Mouse (Mus musculus): ENCODE results near the gene Ppan. TPM values are rescaled to one million over a fixed set of nuclear protein-coding genes. Genes with fewer than 3 reads are reported as not detected.

The Ppan gene
- 66.0 and 95.8 TPM in 2 replicates for polyA plus RNA-seq (2016; fragmentation: Nextera tagmentation; extraction: Ambion mirVana)

DNA sequence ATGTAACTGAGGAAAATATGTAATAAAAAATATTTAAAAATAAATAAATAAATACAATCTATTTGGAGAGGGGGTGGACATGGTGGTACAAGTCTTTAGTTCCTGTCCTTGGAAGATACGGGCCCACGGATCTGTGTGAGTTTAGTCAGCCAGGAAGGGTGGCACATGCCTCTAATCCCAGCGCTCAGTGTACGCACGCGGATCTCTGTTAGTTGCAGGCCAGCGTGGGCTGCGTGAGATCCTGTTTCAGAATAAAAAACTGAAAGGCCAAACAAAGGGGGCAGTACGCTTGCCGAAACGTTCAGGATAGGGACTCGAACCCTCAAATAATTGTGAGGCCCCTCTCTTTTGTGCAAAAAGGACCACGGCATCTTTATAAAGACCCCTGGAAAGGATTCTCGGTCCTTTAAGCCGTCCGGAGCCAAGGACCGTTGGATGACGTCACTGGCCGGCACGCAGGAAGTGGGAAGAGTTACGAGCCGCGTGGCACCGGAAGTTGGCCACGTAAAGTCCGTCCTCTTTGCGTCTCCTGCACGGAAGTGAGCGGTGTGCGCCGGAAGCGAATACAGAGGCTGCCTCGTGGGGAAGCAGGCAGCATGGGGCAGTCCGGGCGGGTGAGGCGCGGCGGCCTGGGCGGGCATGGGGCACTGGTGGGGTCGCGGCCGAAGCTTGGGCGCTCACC lies at the start of gene Ppan:
Ppan (plus strand) TSS at position 472 of the 682 bp plus-strand sequence.
- Histone ChIP-seq H3K9me3 (no peaks in the 10 kb centered on the region), H3K36me3 (peaks cover 37% of the 10 kb centered on the region), H3K4me1 (peaks cover 8% of the 10 kb centered on the region), H3K27ac (peak within 1 kb of the TSS; percentile 92), H3K27me3 (ENCODE audit: insufficient read depth, poor library complexity, severe bottlenecking) (no peaks in the 10 kb centered on the region), H3K4me3 (peak within 1 kb of the TSS; percentile 98)
- peak; percentile 98 for DNase-seq (ENCODE audit: low spot score)
- under 1% methylated on average over 43 of the region's 43 CpGs for WGBS

DNA sequence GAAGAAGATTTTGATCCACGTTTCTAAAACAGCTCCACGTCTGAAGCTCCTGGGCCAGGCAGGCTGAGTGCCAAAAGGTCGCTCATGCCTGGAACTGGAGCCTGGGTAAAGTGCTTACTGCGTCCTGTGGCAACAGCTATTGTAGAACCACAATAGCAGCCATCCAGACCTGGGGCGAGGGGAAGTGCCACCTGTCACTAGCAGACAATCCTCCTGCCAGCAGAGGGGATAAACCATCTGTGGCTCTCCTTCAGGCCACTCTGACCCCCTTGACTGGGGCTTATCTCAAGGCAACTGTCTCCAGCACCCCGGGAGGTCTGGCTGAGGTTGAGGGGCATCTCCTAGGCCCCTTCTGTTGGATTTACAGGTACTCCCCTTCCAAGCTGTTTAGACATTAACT lies 49.0 kb upstream of the Ppan start:
- Histone ChIP-seq H3K4me1 (0 out of 2 replicates have a peak, but pooled peaks cover 3% of the 10 kb centered on the region), H3K27me3 (ENCODE audit: insufficient read depth, poor library complexity, severe bottlenecking) (peaks cover 5% of the 10 kb centered on the region; the same call in 1 of the 2 replicates), H3K36me3 (no peaks in the 10 kb centered on the region), H3K9me3 (no peaks in the 10 kb centered on the region), H3K27ac (no peak overlapping the region), H3K4me3 (no peak overlapping the region)
- no peak for DNase-seq (ENCODE audit: low spot score)
- 53% methylated on average over 6 of the region's 6 CpGs for WGBS

DNA sequence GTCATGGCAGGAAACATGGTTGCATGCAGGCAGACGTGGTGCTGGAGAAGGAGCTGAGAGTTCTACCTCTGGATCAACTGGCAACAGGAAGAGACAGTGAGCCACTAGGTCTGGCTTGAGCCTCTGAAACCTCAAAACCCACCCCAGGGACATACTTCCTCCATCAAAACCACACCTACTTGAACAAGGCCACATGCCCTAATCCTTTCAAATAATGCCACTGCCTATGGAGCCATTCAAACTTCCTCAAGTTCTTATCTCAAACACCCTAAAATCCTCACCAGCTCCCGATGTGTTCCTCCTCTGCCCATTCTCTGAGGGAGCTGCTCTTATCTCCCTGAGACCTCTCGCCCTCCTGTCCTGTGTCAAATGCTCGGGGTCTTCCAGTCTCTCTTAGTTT lies 45.8 kb upstream of the Ppan start:
- no peaks in the 10 kb centered on the region for H3K9me3 ChIP-seq
- 51% methylated on average over 4 of the region's 4 CpGs for WGBS
- peaks cover 13% of the 10 kb centered on the region; the same call in 1 of the 2 replicates for H3K27me3 ChIP-seq (ENCODE audit: insufficient read depth, poor library complexity, severe bottlenecking)
- H3K4me3 ChIP-seq = no peak overlapping the region
- H3K27ac ChIP-seq = no peak overlapping the region
- 0 out of 2 replicates have a peak, but pooled peaks cover 2% of the 10 kb centered on the region for H3K4me1 ChIP-seq
- no peak for DNase-seq (ENCODE audit: low spot score)
- no peaks in the 10 kb centered on the region for H3K36me3 ChIP-seq

DNA sequence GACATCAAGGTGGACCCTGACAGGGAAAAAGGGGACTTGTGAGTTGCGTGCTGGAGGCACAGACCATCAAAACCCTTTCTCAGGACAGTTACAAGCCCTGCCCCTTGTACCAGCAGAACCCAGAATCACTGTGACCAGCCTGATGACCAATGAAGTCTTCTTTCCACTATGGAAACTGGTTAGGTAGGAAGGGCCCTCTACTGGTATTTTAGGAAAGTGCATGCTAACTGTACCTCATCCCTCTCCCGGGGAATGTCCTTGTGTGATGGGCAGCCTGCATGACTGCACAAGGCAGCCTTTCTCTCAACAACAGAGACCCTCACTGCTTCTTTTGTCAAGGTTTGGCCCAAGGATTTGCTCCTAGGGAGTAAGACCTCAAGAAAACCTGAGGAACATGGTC lies 45.3 kb upstream of the Ppan start:
- peaks cover 16% of the 10 kb centered on the region; the same call in 1 of the 2 replicates for H3K27me3 ChIP-seq (ENCODE audit: insufficient read depth, poor library complexity, severe bottlenecking)
- no peak overlapping the region for H3K27ac ChIP-seq
- no peak for DNase-seq (ENCODE audit: low spot score)
- WGBS = 28% methylated on average over 2 of the region's 2 CpGs
- no peaks in the 10 kb centered on the region for H3K4me1 ChIP-seq
- no peaks in the 10 kb centered on the region for H3K36me3 ChIP-seq
- no peak overlapping the region for H3K4me3 ChIP-seq
- H3K9me3 ChIP-seq = no peaks in the 10 kb centered on the region

DNA sequence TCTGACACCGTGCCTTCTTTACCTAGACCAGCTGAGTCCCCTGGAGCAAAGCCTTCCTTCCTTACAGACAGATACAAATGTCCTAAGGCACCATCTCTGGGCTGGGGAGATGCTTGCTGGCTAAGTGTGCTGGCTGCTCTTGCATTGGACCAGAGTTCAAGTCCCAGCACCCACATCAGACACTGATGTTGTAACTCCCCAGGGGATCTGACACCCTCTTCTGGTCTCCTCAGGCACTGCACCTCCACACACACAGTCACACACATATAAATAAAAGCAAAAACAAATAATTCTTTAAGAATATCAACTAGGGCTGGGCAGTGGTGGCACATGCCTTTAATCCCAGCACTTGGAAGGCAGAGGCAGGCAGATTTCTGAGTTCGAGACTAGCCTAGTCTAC lies 37.8 kb upstream of the Ppan start:
- no peak for DNase-seq (ENCODE audit: low spot score)
- 77% methylated on average over 2 of the region's 2 CpGs for WGBS
- Histone ChIP-seq H3K27ac (no peak overlapping the region), H3K9me3 (no peaks in the 10 kb centered on the region), H3K36me3 (no peaks in the 10 kb centered on the region), H3K4me3 (no peak overlapping the region), H3K4me1 (no peaks in the 10 kb centered on the region), H3K27me3 (ENCODE audit: insufficient read depth, poor library complexity, severe bottlenecking) (peaks cover 8% of the 10 kb centered on the region)

DNA sequence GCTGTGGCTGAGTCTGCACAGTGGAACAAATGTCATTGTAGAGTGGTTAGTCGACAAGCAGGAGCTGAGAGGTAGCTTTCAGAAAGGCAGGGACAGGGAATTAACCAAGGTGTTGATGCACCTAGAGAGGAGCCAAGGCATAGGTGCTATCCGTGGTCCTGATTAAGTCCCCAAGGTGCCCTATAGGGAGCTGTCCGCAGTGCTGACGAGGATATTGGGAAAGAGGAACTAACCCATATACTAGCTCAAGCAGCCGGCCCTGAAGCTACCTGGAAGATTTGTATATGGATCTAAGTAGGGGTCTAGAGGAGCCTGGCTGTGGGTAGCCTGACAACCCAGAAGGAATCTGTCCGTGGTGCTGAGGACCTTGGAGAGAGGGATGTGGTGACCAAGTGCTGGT lies 30.8 kb upstream of the Ppan start:
- no peaks in the 10 kb centered on the region for H3K36me3 ChIP-seq
- no peak for DNase-seq (ENCODE audit: low spot score)
- no peak overlapping the region for H3K27ac ChIP-seq
- no peaks in the 10 kb centered on the region; the same call in 1 of the 2 replicates for H3K27me3 ChIP-seq (ENCODE audit: insufficient read depth, poor library complexity, severe bottlenecking)
- no peaks in the 10 kb centered on the region for H3K9me3 ChIP-seq
- no peaks in the 10 kb centered on the region for H3K4me1 ChIP-seq
- no peak overlapping the region for H3K4me3 ChIP-seq
- WGBS = 8% methylated on average over 6 of the region's 6 CpGs

DNA sequence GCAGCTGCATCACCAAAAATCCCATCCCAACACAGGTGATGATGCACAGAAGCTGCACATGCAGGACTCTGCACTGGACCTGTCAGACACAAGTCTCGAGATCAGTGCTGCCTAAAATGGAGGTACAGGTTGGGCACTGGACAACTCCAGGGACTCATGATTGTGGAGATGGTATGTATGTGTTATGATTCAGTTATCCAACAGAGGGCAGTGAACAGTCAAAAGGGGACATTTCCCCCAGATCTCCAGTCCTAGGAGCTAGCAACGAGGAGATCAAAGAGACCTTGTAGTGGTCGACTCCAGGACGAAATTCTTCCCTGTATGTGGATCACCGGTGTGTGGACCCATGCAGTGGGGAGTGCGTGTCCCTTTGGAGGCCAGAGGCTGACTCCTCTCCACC lies 28.0 kb upstream of the Ppan start:
- no peaks in the 10 kb centered on the region for H3K9me3 ChIP-seq
- no peaks in the 10 kb centered on the region for H3K4me1 ChIP-seq
- H3K27me3 ChIP-seq (ENCODE audit: insufficient read depth, poor library complexity, severe bottlenecking) = no peaks in the 10 kb centered on the region
- H3K27ac ChIP-seq = no peak overlapping the region
- no peak overlapping the region for H3K4me3 ChIP-seq
- H3K36me3 ChIP-seq = no peaks in the 10 kb centered on the region
- 41% methylated on average over 6 of the region's 6 CpGs for WGBS
- no peak for DNase-seq (ENCODE audit: low spot score)

GRCm38 (mm10) chr9:20861821-20862220 lies 26.2 kb upstream of the Ppan start:
- H3K36me3 ChIP-seq = no peaks in the 10 kb centered on the region
- DNase-seq (ENCODE audit: low spot score) = no peak
- H3K4me3 ChIP-seq = no peak overlapping the region
- H3K27ac ChIP-seq = no peak overlapping the region
- no peaks in the 10 kb centered on the region for H3K9me3 ChIP-seq
- H3K4me1 ChIP-seq = no peaks in the 10 kb centered on the region
- H3K27me3 ChIP-seq (ENCODE audit: insufficient read depth, poor library complexity, severe bottlenecking) = peaks cover 10% of the 10 kb centered on the region
- 12% methylated on average over 4 of the region's 4 CpGs for WGBS

DNA sequence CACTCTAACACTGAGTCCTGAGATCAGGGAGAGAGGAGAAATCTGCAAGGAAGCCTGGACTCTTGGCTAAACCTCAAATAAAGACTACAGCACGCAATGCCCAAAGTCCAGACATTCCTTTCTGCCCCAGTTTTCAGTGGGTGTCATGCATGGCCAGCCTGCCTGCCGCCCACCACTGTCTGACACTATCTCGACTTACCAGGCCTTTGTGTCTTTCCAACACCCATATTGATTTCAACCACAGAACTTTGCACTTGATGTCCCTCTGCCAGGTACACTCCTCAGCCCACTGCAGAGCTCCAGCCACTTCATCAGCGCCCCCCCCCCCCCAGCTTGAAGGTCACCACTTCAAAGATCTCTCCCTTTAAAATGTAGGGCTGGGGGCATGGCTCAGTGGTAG lies 25.8 kb upstream of the Ppan start:
- Histone ChIP-seq H3K27me3 (ENCODE audit: insufficient read depth, poor library complexity, severe bottlenecking) (peaks cover 14% of the 10 kb centered on the region), H3K4me3 (no peak overlapping the region), H3K9me3 (no peaks in the 10 kb centered on the region), H3K4me1 (no peaks in the 10 kb centered on the region), H3K27ac (no peak overlapping the region), H3K36me3 (no peaks in the 10 kb centered on the region)
- DNase-seq (ENCODE audit: low spot score) = no peak
- WGBS = 47% methylated on average over 4 of the region's 4 CpGs

DNA sequence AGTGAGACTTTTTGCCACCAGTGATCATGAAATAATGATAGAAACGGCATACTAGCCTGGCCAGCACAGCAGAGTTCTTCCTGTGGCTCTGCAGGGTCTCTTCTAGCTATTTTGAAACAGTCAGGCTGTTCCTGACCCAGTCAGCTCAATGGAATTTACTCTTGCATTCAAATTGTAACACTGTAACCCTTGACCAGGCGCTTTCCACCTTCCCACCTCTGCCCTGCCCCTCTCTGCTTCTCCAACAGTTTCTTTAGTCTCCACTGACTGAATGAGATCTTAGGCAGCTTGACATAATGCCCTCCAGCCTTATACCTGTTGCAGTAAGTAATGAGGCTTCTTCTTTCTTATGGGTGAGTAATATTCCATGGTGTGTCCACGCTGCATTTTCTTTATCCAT lies 21.1 kb upstream of the Ppan start:
- H3K9me3 ChIP-seq = no peaks in the 10 kb centered on the region
- WGBS = 45% methylated on average over 3 of the region's 3 CpGs
- H3K4me1 ChIP-seq = peaks cover 12% of the 10 kb centered on the region
- 0 out of 2 replicates have a peak, but pooled peaks cover 2% of the 10 kb centered on the region for H3K36me3 ChIP-seq
- H3K4me3 ChIP-seq = no peak overlapping the region
- H3K27ac ChIP-seq = no peak overlapping the region
- DNase-seq (ENCODE audit: low spot score) = no peak
- peaks cover 55% of the 10 kb centered on the region for H3K27me3 ChIP-seq (ENCODE audit: insufficient read depth, poor library complexity, severe bottlenecking)

GRCm38 (mm10) chr9:20868448-20869001 lies 19.4 kb upstream of the Ppan start, which contains the start of gene A230050P20Rik:
Gene A230050P20Rik (plus strand): TSS chr9:20868642.
- WGBS = 9% methylated on average over 53 of the region's 53 CpGs
- Histone ChIP-seq H3K27ac (peak within 1 kb of the TSS; percentile 39), H3K27me3 (ENCODE audit: insufficient read depth, poor library complexity, severe bottlenecking) (peaks cover 66% of the 10 kb centered on the region), H3K36me3 (0 out of 2 replicates have a peak, but pooled peaks cover 2% of the 10 kb centered on the region), H3K9me3 (no peaks in the 10 kb centered on the region), H3K4me1 (peaks cover 12% of the 10 kb centered on the region), H3K4me3 (peak within 1 kb of the TSS; percentile 60)
- DNase-seq (ENCODE audit: low spot score) = no peak

DNA sequence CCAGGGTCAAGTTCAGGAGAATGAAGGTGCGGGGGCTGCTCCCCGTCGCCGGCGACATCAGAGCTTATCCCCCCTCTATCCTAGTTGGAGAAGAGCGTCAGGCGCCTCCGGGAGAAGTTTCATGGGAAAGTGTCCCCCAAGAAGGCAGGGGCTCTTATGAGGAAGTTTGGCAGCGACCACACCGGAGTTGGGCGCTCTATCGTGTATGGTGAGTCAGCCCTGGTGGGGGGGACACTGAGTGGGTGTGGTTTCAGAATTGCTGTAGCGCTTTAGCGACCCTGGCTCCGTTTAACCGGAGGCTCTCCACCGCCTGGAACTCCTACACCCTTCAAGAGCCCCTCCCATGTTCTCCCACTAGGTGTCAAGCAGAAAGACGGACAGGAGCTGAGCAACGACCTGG lies 18.7 kb upstream of the Ppan start:
- WGBS = 4% methylated on average over 19 of the region's 19 CpGs
- 0 out of 2 replicates have a peak, but pooled peaks cover 2% of the 10 kb centered on the region for H3K36me3 ChIP-seq
- DNase-seq (ENCODE audit: low spot score) = no peak
- peaks cover 67% of the 10 kb centered on the region for H3K27me3 ChIP-seq (ENCODE audit: insufficient read depth, poor library complexity, severe bottlenecking)
- H3K4me3 ChIP-seq = peak overlapping the region; percentile 60
- H3K27ac ChIP-seq = no peak overlapping the region
- peaks cover 12% of the 10 kb centered on the region for H3K4me1 ChIP-seq
- H3K9me3 ChIP-seq = no peaks in the 10 kb centered on the region
